Mouse (Mus musculus) kidney, postnatal 4 days (tissue): ENCODE results near the gene Hivep2.

Experiments used
- DNase-seq, 2 experiments: peaks; one replicate each; pipeline ENCODE4 v3.0.0; 2021; ENCODE audit warnings: mixed read lengths in 2 of 2

Gene Hivep2

GRCm38 (mm10) chr10:13973563-13974179, 7.8 kb downstream of the Hivep2 start:
- no peak for DNase-seq

GRCm38 (mm10) chr10:13974472-13974871, 8.6 kb downstream of the Hivep2 start:
- no peak for DNase-seq

- no peak for DNase-seq
Measured at GRCm38 (mm10) chr10:13975861-13976260, 10.0 kb downstream of the Hivep2 start.

GRCm38 (mm10) chr10:13976267-13976666, 10.4 kb downstream of the Hivep2 start:
- DNase-seq = no peak

- DNase-seq = no peak
Measured at GRCm38 (mm10) chr10:13982271-13982670, 16.4 kb downstream of the Hivep2 start.

- peak; percentile 82 to 90 for DNase-seq
Measured at GRCm38 (mm10) chr10:13982769-13983381, 17.0 kb downstream of the Hivep2 start.

GRCm38 (mm10) chr10:13983631-13984030, 17.8 kb downstream of the Hivep2 start:
- DNase-seq = peak in 1 of 2 experiments; percentile 44

- DNase-seq = no peak
Measured at GRCm38 (mm10) chr10:13984233-13984632, 18.4 kb downstream of the Hivep2 start.

- DNase-seq = no peak
Measured at GRCm38 (mm10) chr10:13986539-13986938, 20.7 kb downstream of the Hivep2 start.

GRCm38 (mm10) chr10:13987336-13987735, 21.5 kb downstream of the Hivep2 start:
- no peak for DNase-seq

GRCm38 (mm10) chr10:13988280-13988679, 22.4 kb downstream of the Hivep2 start:
- DNase-seq = peak in 1 of 2 experiments; percentile 27

GRCm38 (mm10) chr10:13988757-13989156, 22.9 kb downstream of the Hivep2 start:
- no peak for DNase-seq

- no peak for DNase-seq
Measured at GRCm38 (mm10) chr10:13990842-13991241, 25.0 kb downstream of the Hivep2 start.

- no peak for DNase-seq
Measured at GRCm38 (mm10) chr10:13993411-13993810, 27.5 kb downstream of the Hivep2 start.

GRCm38 (mm10) chr10:13997336-13997735, 31.5 kb downstream of the Hivep2 start:
- no peak for DNase-seq

GRCm38 (mm10) chr10:14004769-14005517, 39.1 kb downstream of the Hivep2 start:
- no peak for DNase-seq

- DNase-seq = no peak
Measured at GRCm38 (mm10) chr10:14009721-14010120, 43.8 kb downstream of the Hivep2 start.

GRCm38 (mm10) chr10:14016287-14016970, 50.6 kb downstream of the Hivep2 start:
- DNase-seq = no peak

GRCm38 (mm10) chr10:14017338-14017737, 51.5 kb downstream of the Hivep2 start:
- no peak for DNase-seq

- DNase-seq = peak; percentile 35 to 52
Measured at GRCm38 (mm10) chr10:14017822-14018364, 52.0 kb downstream of the Hivep2 start.

GRCm38 (mm10) chr10:14018672-14019071, 52.8 kb downstream of the Hivep2 start:
- peak; percentile 9 to 11 for DNase-seq

- DNase-seq = no peak
Measured at GRCm38 (mm10) chr10:14019198-14019597, 53.3 kb downstream of the Hivep2 start.

GRCm38 (mm10) chr10:14020253-14020652, 54.4 kb downstream of the Hivep2 start:
- DNase-seq = no peak
